Mouse (Mus musculus) c-Kit-positive CD71-negative TER-119-negative erythroid progenitor cells, embryonic 14.5 days (primary cell): ENCODE measurements around the gene Gm10964.
A peak's percentile ranks its signal among the peaks of the same experiment; 100 is the strongest.
"Not testable (repeated sequence)": the region's sequence is repeated elsewhere in the genome, so short reads cannot be mapped to it uniquely, and the experiment has no call there.

Experiments
- DNase-seq: peaks from one replicate; pipeline ENCODE4 v3.0.0-alpha.2; 2013; ENCODE audit warnings: low read depth

The Gm10964 gene

DNA sequence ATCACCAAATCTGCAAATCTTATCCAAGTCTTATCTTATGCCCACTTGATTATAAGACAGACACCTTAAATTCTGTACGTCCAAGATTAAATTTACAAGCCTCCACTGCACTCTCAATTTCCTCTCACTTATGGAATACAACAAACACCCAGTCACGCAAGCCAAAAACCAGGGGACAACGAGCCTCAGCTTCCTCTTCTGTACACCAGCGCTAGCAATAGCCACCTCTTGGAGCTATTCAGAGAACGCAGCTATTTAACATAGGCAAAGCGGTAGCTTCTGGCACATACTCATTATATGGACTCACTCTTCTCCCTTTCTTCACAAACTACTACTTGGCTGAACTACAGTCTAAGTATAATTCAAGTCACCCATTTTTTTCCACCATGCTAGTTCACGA lies 40.0 kb downstream of the Gm10964 start:
- no peak for DNase-seq

DNA sequence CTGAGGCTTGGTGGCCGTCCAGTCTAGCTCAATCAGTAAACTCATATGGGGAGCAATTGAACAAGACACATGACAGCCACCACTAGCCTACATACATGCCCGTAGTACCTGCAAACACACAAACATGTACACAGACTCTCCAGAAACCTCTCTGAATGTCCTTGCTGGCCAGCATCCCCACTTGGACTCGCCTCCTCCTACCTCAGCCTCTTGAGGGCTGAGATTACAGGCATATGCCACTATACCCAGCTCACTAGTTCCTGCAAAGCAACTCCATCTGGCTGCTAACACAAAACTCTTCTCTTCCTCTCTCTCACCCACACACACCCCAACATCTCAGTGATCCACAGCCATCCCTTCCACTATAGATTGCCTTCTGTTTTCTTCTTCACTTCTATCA lies 41.1 kb downstream of the Gm10964 start:
- DNase-seq = no peak

DNA sequence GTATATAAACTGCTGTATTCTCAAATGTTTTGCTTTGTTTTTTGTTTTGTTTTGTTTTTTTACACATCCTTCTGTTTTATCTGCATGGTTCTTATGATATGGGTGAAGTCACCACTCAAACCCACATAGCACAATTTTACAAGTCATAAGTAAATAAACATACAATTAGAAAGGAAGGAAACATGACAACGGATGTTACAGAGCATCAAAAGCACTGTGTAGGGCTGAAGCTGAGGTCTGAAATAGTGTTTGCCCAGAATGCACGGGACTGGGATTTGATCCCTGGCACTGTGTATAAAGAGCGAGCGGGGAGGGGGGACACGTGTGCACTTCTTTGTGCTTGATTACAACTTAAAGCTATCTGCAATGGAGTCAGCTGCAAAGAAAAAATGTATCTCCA lies 41.6 kb downstream of the Gm10964 start:
- no peak for DNase-seq

DNA sequence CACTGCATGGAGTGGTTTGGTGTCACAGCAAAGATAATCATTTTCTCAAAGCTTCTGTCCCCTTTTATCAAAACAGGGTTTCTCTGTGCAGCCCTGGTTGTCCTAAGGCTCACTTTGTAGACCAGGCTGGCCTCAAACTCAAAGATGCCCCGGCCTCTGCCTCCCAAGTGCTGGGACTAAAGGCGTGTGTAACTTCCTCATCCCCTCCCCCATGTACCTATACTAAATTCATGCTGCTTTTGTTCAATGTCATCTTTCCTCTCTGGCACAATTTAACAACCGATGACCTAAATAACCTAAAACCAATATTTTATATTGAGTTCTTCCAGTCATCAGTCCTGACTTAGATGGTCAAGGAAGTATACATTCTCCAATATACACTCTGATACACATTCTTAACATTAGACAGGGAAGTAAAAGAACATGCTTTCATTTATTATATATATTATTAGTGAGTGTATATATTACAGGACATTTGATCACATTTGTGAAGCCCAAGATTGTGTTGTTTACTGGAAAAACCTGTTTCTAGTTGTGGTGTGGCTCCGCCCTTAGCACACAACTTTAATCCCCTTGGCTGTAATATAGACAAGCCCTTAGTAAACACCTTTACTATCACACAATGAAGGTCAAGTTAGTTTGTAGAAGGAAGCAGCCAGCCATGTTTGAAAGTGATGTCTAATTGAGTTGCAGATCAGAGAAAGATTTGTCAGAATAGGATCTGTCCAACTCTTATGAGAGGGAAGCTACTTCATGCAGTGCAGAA lies 43.9 kb downstream of the Gm10964 start:
- DNase-seq = no peak

DNA sequence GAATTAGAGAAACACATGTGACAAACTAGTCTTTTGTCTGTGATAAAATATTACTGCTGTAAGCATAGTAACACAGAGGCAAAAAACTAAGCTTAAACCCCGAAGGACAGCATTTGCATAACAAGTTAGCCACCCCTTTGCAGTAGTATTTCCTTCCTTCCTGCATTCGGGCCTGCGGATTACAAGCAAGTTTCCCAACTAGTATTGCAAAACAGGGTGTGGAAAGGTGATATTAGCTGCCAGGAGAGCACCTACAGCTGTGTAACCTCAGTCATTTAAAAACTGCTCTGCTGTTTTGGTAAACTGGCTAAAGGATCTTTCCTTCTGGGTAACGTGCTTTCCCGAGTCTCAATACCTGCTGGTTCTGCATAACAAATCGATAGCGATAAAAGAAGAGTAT lies 48.1 kb downstream of the Gm10964 start:
- no peak for DNase-seq

DNA sequence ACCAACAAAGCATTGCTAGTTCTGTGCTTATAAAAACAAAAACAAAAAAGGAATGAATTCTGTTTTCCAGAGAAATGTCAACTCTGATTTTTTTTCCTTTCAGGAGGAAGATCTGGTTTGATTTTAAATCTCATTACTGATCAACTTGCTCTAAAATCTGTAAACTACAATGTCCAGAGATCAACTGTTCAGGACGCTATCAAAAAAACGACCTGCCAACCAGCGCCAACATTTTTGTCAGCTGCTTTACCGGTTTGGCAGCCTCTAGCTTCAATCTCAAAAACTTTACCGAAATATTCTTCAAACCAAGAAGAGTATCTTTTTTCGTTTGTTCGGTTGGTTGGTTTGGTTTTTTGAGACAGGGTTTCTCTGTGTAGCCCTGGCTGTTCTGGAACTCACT lies 49.9 kb downstream of the Gm10964 start:
- DNase-seq = no peak

DNA sequence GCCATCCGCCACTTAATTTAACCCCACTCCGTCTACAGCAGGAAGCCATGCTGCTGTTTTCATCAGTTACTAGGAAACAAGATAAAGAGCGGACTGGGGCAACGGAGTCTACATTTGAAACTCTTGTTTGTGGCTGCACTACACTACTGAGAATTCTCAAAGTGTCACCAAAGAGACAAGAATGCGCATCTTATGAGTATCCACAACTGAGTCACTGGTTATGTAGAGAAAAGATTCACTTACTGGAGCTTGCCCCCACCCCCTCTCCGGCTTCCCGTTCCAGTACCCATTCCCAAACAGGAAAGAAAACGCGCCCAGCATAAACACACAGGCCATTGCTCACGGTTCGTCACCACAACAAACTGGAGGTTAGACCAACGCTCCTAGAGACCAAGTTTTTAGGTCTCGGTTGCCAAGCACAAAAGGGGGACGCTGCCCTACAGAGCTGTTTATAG lies 50.8 kb downstream of the Gm10964 start:
- DNase-seq = no peak

DNA sequence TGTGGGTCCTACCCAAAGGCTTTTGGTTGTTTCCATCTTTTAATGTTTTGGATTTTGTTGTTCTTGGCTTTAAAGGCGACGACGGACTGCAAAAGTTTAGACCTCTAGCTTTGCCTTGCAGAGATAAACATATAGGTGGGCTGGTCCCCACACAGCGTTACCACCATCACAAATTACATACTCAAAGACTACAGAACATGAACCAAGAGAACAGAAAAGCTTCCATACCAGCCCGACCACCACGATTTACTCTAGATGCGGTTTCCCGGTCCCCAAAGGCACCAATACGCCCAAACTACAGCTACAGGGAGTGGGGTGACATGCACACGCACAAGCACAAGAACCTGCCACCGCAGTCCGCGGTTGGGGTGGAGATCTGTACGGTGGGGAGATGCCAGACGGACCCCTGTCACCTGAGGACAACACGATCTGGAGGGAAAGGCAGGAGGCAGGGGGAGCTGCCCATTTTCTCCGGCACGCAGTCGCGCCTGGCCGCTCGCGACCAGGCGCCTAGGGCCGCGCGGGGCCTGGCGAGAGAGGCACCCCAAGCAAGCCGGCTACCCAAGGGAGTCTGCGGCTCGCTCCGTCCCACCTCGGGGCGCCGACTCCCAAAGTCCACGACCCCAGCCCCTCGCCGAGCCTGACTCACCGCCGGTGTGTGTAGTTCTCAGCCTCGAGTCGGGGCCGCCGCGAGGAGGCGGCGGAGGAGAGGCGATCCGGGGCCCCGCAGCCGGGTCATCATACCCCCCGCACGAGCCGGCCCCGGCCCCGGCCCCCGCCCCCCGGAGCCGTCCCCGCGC lies 51.4 kb downstream of the Gm10964 start:
- no peak for DNase-seq

DNA sequence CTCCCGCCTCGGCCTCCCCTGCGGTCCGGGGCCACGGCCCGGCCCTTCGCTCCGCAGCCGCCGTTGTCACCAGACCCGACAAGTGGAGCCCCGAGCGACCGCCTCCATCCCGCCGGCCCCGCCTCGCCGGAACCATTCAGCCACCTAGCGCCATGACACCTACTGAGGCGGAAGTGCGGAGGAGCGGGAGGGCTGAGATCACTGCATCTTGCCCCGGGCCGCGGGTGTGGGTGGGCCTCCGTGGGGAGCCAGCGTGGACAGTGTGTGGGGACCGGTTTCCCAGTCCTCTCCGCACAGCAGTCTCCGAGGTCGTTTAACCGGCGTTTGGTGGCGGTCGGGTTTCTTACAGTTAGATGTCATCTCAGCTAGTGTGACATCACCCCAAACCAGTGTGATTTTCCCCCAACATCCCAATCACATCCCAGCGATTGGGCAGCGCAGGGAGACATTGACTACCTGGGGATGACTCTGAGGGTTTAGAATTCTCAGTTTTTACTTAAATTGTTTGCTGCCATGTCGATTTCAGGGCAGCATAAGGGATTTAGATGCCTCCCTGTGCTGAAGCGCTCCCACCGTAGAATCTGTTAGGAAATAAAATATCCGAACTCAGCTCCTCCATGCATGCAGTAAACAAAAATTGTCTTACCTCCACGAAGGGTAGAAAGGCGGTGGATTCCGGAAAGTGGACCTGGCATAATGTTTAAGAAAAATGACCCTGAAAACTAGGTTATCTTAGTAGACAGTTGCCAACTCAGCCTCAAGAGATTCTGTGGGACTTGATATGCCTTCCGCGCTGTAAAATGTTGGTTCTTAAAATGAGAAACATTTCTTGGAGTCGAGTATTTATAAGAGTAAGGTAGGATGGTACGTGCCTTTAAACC lies 52.3 kb downstream of the Gm10964 start, which contains the start of gene Hipk1:
Gene Hipk1 (minus strand): TSS at position 334 of the 881 bp plus-strand sequence.
- DNase-seq = peak; percentile 81

DNA sequence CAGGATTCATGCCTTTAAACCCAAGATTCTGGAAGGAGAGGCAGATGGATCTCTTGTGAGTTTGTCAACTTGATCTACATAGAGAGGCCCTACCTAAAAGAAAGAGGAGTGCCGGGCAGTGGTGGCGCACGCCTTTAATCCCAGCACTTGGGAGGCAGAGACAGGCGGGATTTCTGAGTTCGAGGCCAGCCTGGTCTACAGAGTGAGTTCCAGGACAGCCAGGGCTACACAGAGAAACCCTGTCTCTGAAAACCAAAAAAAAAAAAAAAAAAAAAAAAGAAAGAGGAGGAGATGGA lies 52.9 kb downstream of the Gm10964 start:
- DNase-seq = not testable (repeated sequence)

DNA sequence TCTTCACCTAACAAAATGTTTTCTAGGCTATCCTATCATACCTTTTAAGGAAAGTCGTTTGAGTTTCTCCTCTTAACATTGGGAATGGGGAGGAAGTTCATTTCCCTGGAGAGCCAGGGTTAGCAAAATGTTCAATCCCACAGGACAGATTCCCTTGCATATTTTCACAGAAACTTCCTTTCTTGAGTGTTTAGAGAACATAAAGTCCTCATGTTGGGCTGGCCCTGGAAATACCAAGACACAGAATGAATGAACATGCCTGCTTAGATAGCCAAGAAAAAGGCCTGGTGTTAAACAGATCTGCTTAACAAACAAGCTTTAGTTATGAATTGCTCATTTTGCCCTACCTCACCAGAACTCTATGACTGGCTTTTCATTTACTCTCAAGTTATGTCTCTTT lies 53.4 kb downstream of the Gm10964 start:
- DNase-seq = no peak
